Mouse (Mus musculus) heart, adult 2 months (tissue): ENCODE data around the gene Slc25a16. TPM values are rescaled to one million over a fixed set of nuclear protein-coding genes. Genes with fewer than 3 reads are reported as not detected.

Source experiments
- DNase-seq, 2 experiments: peaks; one replicate each; pipeline ENCODE4 v3.0.0; 2021
- H3K27ac ChIP-seq: fragments of 200-600 bp; 2 replicates; pipeline ENCODE4 v1.8.1; 2022
- H3K27me3 ChIP-seq: fragments of 200-500 bp; 2 replicates; pipeline ENCODE4 v1.6.1; 2012; ENCODE audit warnings: mild to moderate bottlenecking, low read length, inconsistent platforms, mixed read lengths; ENCODE audit not compliant: control insufficient read depth, insufficient read depth
- H3K36me3 ChIP-seq: fragments of 200-500 bp; 2 replicates; pipeline ENCODE4 v1.6.1; 2012; ENCODE audit warnings: low read length, inconsistent platforms; ENCODE audit not compliant: control insufficient read depth, insufficient read depth
- H3K4me1 ChIP-seq: fragments of 200-500 bp; 2 replicates; pipeline ENCODE4 v1.6.1; 2011; ENCODE audit warnings: low read length; ENCODE audit not compliant: control insufficient read depth, insufficient read depth
- H3K4me3 ChIP-seq: fragments of 200-600 bp; 2 replicates; pipeline ENCODE4 v1.8.1; 2022
- H3K79me2 ChIP-seq: fragments of 200-500 bp; replicated peaks from 2 replicates; pipeline ENCODE4 v1.6.1; 2012; ENCODE audit warnings: mild to moderate bottlenecking, inconsistent platforms, low read length, moderate library complexity, mixed read lengths; ENCODE audit not compliant: control insufficient read depth, insufficient read depth
- H3K9ac ChIP-seq: fragments of 200-500 bp; 2 replicates; pipeline ENCODE4 v1.6.1; 2012; ENCODE audit warnings: low read depth, mild to moderate bottlenecking, control low read depth, inconsistent platforms, low read length, mixed read lengths
- CTCF ChIP-seq: fragments of 200-600 bp; IDR thresholded peaks from 2 replicates; pipeline ENCODE4 v1.8.1; 2022; ENCODE audit warnings: antibody characterized with exemption, mild to moderate bottlenecking, moderate library complexity
- EP300 ChIP-seq: fragments of 200-500 bp; IDR thresholded peaks from 2 replicates; pipeline ENCODE4 v1.6.1; 2011; ENCODE audit warnings: low read depth, low read length, control low read depth; ENCODE audit not compliant: insufficient read depth
- POLR2A ChIP-seq: fragments of 200-500 bp; IDR thresholded peaks from 2 replicates; pipeline ENCODE4 v1.6.1; 2011; ENCODE audit warnings: mild to moderate bottlenecking, low read depth, low read length, control low read depth; ENCODE audit not compliant: insufficient read depth
- WGBS: fragments of 180-500 bp; shearing (Covaris S2); methylation state at CpG from one replicate; pipeline ENCODE4 v1.1.7; 2018; 5-methylcytosine and 5-hydroxymethylcytosine counted together
- intact Hi-C: fragments of 180-260 bp; cut with DNase I; formaldehyde crosslinking; loops from one replicate; pipeline ENCODE4 v1.15.1; 2025
- polyA plus RNA-seq: library from polyadenylated mRNA; depleted of rRNA; stranded (reverse); fragments of >200 nt; gene quantifications from 2 replicates; pipeline ENCODE4 v1.2.3, GENCODE M21; 2012
- total RNA-seq, 2 experiments: library from RNA; stranded (reverse); gene quantifications; 2 replicates each; pipeline ENCODE4 v1.2.3; 2021

The Slc25a16 gene
- total and polyA plus RNA-seq, 3 experiments = 20.4 to 27.1 (median 21.7) TPM

DNA sequence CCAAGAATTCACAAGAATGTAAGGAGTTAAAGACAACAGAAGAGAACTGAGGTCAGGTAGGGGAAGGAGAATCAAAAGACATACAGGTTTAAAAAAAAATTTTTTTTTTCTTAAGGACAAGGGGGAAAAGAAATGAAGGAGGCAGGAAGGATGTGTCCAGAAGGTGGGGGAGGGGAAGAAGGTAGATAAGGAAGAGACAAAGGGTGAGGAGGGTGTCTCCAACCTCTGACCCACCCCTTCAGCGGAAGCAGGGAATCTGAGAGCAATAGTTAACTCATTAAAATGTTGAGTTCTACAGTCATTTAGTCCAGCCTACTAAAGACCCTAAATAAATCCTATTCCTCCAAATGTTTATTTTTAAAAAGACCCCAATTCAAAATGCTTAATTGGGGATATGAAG lies 35.9 kb upstream of the Slc25a16 start:
- 58% methylated on average over 1 of the region's 1 CpGs for WGBS
- no peaks in the 10 kb centered on the region for H3K79me2 ChIP-seq
- no peak overlapping the region for H3K4me3 ChIP-seq

DNA sequence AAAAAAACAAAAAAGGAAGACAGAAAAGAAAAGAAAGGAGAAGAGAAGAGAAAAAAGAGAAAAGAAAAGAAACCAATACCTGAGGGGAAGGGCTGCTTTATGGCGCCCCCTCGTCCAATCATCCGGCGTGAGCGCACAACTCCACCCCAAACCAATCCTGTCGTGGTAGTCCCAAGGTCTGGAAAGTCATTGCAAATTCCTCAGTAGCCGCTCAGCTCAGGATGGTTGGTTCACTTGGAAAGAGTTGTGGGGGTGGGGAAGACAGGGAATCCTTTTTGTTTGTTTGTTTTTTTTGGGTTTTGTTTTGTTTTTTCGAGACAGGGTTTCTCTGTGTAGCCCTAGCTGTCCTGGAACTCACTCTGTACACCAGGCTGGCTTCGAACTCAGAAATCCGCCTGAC lies 35.0 kb upstream of the Slc25a16 start:
- Histone ChIP-seq H3K79me2 (no peaks in the 10 kb centered on the region), H3K27me3 (no peaks in the 10 kb centered on the region; the same call in 1 of the 2 replicates), H3K36me3 (no peaks in the 10 kb centered on the region), H3K4me3 (peak overlapping the region; percentile 46; the same call in 1 of the 2 replicates), H3K9ac (no peak overlapping the region), H3K27ac (no peak overlapping the region), H3K4me1 (no peaks in the 10 kb centered on the region)
- DNase-seq = no peak
- intact Hi-C loops = no loop called here
- no peak for TF ChIP-seq EP300
- TF ChIP-seq CTCF = no peak
- WGBS = 35% methylated on average over 10 of the region's 10 CpGs

More for the DNA sequence above, 35.9 kb upstream of the Slc25a16 start:
- DNase-seq = no peak
- Histone ChIP-seq H3K9ac (no peak overlapping the region), H3K4me1 (no peaks in the 10 kb centered on the region), H3K27ac (no peak overlapping the region), H3K27me3 (no peaks in the 10 kb centered on the region; the same call in 1 of the 2 replicates), H3K36me3 (no peaks in the 10 kb centered on the region)
- no peak for TF ChIP-seq CTCF
- TF ChIP-seq EP300 = no peak
- no peak for TF ChIP-seq POLR2A
- intact Hi-C loops = no loop called here

DNA sequence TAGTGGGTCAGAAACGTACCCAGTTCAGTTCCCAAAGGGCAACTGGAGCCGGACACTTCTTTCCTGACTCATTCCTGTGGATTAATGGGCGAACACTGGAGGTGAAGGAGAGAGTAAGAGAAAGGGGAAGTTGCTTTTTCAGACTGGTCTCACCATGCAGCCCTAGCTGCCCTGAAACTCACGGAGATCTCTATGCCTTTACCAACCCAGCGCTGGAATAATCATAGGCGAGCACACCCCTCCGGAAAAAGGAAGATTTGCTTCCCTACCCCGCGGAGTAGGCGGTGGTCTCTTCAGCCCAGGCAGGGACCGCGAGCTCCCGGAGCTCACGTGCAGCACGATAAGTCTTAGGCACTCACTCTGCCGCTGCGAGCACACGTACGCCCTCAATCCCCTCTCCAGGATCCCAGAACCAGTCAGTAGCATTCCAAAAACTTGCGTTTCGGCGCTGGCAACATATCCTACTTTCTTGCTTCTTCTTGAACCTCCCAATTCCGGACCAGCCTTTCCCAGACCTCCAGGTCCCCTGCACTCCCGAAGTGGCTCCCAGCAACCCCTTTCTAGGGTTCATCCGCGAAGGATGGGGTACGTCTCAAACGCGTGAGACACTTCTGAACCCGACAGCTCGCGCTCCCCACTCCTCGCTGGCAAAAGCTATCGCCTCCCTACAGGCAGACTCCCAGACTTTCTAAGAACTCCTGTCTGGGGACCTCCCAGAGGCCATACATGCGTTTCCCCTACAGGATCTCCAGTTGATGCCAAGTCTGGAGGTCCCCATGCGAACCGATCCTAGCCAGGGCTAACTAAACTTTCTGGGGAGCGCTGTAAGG lies 34.2 kb upstream of the Slc25a16 start:
- Histone ChIP-seq H3K4me1 (no peaks in the 10 kb centered on the region), H3K4me3 (peak overlapping the region; percentile 46), H3K9ac (peak overlapping the region; percentile 49), H3K79me2 (no peaks in the 10 kb centered on the region), H3K27me3 (no peaks in the 10 kb centered on the region; the same call in 1 of the 2 replicates), H3K27ac (no peak overlapping the region), H3K36me3 (no peaks in the 10 kb centered on the region)
- peak; percentile 18 to 32 for DNase-seq
- intact Hi-C loops = loop anchor here (2.0 kb wide), 1 partner anchor 21 kb away; no protein-coding TSS in a partner anchor
- TF ChIP-seq POLR2A (no peak), EP300 (no peak), CTCF (no peak)
- under 1% methylated on average over 38 of the region's 38 CpGs for WGBS

DNA sequence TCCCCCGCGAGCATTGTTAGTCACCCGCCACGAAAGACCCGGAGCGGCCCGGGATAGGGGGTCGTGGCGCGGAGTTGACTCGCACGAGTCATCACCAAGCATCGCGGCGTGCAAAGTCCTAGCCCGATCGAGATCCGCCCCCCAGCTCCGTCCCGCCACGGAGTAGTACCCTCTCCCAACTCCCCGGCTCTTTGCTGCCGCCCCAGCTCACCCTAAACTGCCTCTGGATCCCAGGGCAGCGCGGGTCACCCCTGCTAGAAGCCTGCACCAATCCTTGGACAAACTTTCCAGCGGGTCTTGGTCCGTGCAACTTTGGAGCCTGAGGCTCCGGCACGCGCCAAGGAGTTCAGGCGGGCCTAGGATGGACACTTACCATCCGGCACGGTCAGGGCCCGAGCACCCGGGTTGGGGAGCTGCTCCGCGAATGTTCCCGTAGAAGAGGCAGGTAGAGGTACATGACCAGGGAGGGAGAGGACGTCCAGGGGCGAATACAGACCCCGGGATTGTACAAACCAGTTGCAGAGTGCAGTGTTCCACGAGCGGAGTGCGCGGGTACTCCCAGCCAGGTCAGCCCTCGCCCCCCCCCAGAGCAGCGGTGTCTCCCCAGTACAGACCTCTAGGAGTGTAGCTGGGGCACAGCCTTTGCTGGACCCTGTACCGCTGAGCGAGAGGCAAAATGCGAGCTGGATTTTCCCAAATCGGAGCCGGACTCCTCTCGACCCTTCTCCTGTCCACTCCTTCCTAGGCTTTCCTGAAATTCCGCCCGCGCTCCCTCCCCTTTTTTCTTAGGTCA lies 33.4 kb upstream of the Slc25a16 start:
- Histone ChIP-seq H3K27ac (no peak overlapping the region), H3K9ac (peak overlapping the region; percentile 49), H3K4me3 (peak overlapping the region; percentile 46), H3K4me1 (no peaks in the 10 kb centered on the region), H3K27me3 (no peaks in the 10 kb centered on the region; the same call in 1 of the 2 replicates), H3K79me2 (no peaks in the 10 kb centered on the region), H3K36me3 (no peaks in the 10 kb centered on the region)
- DNase-seq = peak; percentile 37 to 67
- TF ChIP-seq POLR2A (no peak), CTCF (no peak), EP300 (no peak)
- WGBS = 2% methylated on average over 56 of the region's 56 CpGs
- intact Hi-C loops = loop anchor here (2.0 kb wide), 1 partner anchor 22 kb away; no protein-coding TSS in a partner anchor

DNA sequence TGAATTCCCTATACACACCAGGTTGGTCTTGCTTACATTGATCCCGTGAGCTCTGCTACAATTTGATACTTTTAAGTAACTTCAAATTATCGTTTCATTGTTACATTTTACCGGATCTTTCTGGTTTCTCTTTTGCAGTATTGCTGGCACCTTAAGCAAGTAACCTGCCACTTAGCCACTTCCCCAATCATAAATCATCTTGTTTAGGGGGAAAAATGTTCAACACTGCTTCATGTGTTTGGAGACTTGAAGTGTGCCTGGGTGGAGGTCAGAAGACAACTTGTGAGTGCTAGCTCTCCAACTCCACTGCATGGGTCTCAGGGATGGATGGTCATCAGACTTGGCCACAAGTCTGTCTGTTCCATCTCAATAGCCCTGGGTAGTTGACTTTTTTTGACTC lies 29.4 kb upstream of the Slc25a16 start:
- H3K4me1 ChIP-seq = no peaks in the 10 kb centered on the region
- DNase-seq = no peak

More for the DNA sequence above, 29.4 kb upstream of the Slc25a16 start:
- TF ChIP-seq POLR2A (no peak), CTCF (no peak), EP300 (no peak)
- no peaks in the 10 kb centered on the region for H3K79me2 ChIP-seq
- WGBS = 84% methylated on average over 3 of the region's 3 CpGs
- H3K9ac ChIP-seq = no peak overlapping the region
- H3K27me3 ChIP-seq = no peaks in the 10 kb centered on the region; the same call in 1 of the 2 replicates
- no peak overlapping the region for H3K27ac ChIP-seq
- H3K36me3 ChIP-seq = no peaks in the 10 kb centered on the region
- H3K4me3 ChIP-seq = no peak overlapping the region
- intact Hi-C loops = no loop called here
